Mouse (Mus musculus) kidney, postnatal 36 days (tissue): Measurements from ENCODE around the gene Yaf2.

Experiments
- DNase-seq, 2 experiments: peaks; one replicate each; pipeline ENCODE4 v3.0.0; 2021 to 2022; ENCODE audit warnings: mixed read lengths in 2 of 2

Gene Yaf2

DNA sequence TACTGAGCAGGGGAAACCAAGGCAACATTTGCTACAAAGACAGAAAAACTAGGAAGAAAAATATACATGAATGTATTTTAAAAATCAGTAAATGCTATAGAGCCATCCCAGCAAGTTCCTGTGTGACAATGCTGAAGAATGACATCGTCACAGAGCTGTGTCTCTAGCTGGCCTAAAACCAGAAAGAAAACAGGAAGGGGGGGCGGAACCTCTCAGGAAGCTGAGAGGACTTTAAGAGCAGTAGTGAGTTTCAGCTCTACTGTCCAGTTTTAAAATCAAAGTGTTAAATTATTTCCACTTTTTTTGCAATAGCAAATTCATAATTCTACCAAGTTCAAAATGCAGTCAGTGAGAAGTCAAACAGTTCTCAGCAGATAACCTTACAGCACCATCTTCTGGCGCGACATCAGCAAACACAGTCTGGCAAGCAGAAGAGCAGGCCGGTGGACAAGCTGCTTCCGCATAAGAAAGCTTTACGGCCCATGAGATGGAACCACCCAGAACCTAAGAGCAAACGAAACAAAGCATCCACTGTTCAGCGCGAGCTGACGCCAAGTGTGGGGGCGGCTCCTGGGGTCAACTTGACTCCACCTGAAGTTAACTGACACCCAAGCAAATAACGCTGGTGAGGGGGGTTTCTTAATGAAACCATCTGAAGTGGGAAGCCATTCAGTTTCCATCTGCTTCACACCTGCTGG, 85.0 kb downstream of the Yaf2 start:
- peak in 1 of 2 experiments; percentile 48 for DNase-seq

DNA sequence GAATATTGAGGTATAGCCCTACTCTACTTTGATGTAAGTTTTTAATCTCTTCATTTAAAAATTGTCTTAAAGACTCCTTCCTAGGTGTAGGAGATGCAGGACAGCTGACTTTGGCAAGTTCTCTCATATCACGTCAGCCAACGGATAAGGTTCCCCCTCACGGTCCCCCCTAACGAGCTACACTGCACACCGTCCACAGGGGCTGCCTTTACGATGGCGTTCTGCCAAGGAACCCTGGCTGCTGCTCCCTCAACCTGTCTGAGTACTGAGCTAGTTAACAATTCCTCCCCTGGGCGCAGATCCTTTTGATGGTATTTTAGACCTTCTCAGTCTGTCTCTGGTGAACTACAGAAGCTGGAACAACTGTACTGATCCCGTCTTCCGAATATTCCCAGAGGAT, 93.5 kb downstream of the Yaf2 start:
- no peak for DNase-seq

DNA sequence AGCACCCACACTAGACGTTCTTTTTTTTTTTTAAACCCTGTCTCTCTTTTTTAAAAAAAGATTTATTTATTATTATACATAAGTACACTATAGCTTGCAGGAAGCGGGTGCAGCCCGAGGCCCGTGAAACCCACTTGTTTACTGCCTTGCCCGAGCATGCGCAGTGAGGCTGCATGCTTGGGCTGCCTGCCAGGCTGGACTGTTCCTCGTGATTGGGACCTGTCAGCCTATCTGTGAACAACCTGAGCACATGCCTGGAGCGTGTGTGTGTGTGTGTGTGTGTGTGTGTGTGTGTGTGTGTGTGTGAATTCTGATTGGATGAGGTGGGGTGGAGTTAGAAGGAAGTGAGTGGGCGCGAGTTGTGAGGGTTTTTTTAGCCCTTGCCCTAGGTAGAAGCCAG, 100.3 kb downstream of the Yaf2 start:
- DNase-seq, result peak in 1 of 2 experiments; percentile 19
